Mouse (Mus musculus) embryonic facial prominence, embryonic 12.5 days (tissue): ENCODE measurements around the gene Ctnnb1. TPM values are rescaled to one million over a fixed set of nuclear protein-coding genes. Genes with fewer than 3 reads are reported as not detected.

Experiments used
- ATAC-seq: fragments of 200-750 bp; cut with Nextera tagmentation; 2 replicates; pipeline ENCODE4 v1.8.0; 2017; ENCODE audit not compliant: insufficient number of reproducible peaks, insufficient read depth, low FRiP score, low TSS enrichment
- H3K27ac ChIP-seq: fragments of 300-500 bp; sonication (generic); 2 replicates; pipeline ENCODE4 v1.5.1; 2016; ENCODE audit warnings: mild to moderate bottlenecking
- H3K27me3 ChIP-seq: fragments of 300-500 bp; sonication (generic); 2 replicates; pipeline ENCODE4 v1.6.1; 2016; ENCODE audit warnings: mild to moderate bottlenecking, moderate library complexity
- H3K36me3 ChIP-seq: fragments of 300-500 bp; sonication (generic); 2 replicates; pipeline ENCODE4 v1.6.1; 2016; ENCODE audit warnings: mild to moderate bottlenecking
- H3K4me1 ChIP-seq: fragments of 300-500 bp; sonication (generic); 2 replicates; pipeline ENCODE4 v1.6.1; 2016
- H3K4me2 ChIP-seq: fragments of 300-500 bp; sonication (generic); replicated peaks from 2 replicates; pipeline ENCODE4 v1.6.1; 2016; ENCODE audit warnings: mild to moderate bottlenecking, moderate library complexity
- H3K4me3 ChIP-seq: fragments of 300-500 bp; sonication (generic); 2 replicates; pipeline ENCODE4 v1.5.1; 2016; ENCODE audit warnings: mild to moderate bottlenecking
- H3K9ac ChIP-seq: fragments of 300-500 bp; sonication (generic); 2 replicates; pipeline ENCODE4 v1.6.1; 2016; ENCODE audit warnings: mild to moderate bottlenecking, moderate library complexity
- H3K9me3 ChIP-seq: fragments of 300-500 bp; sonication (generic); 2 replicates; pipeline ENCODE4 v1.6.1; 2016; ENCODE audit warnings: mild to moderate bottlenecking, moderate library complexity
- WGBS: fragments of 180-500 bp; shearing (Covaris S2); methylation state at CpG from one replicate; pipeline ENCODE4 v1.1.7; 2016; 5-methylcytosine and 5-hydroxymethylcytosine counted together
- polyA plus RNA-seq: library from polyadenylated mRNA; unstranded; fragments of >200 nt; fragmentation: Nextera tagmentation; extraction: Ambion mirVana; gene quantifications from 2 replicates; pipeline ENCODE4 v1.2.1, GENCODE M21; 2016

Gene Ctnnb1
- 777 and 801 TPM in 2 replicates for polyA plus RNA-seq

DNA sequence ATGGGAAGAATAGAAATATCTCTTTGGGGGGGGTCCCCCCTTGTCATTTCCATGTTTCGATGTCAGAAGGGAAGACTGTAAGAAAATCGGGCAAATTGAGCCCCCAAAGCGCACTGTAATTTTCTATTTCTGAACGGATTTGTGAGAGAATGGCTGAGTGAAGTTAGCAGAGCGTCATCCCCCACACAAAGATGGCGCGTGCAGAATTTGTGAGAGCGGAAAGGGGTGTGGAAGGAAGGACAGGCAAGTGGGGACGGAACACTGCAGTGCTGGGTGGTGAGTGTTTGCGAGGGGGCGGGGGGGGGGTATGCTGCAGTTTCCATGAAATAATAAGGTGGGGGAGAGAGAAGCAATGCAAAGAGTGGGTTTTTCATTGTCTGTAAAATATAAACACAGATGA lies at the start of gene Ctnnb1:
TSS of gene Ctnnb1 (plus strand) at position 136 of the 400 bp plus-strand sequence.
- 83% methylated on average over 11 of the region's 11 CpGs for WGBS
- no peak within 1 kb of the TSS for H3K9ac ChIP-seq
- H3K27ac ChIP-seq, result no peak within 1 kb of the TSS
- H3K4me3 ChIP-seq, result no peak within 1 kb of the TSS
- peaks cover 4% of the 10 kb centered on the region for H3K4me1 ChIP-seq
- no peak within 1 kb of the TSS for H3K4me2 ChIP-seq
- no peaks in the 10 kb centered on the region for H3K36me3 ChIP-seq
- no peak for ATAC-seq
- no peaks in the 10 kb centered on the region for H3K27me3 ChIP-seq
- no peaks in the 10 kb centered on the region for H3K9me3 ChIP-seq

DNA sequence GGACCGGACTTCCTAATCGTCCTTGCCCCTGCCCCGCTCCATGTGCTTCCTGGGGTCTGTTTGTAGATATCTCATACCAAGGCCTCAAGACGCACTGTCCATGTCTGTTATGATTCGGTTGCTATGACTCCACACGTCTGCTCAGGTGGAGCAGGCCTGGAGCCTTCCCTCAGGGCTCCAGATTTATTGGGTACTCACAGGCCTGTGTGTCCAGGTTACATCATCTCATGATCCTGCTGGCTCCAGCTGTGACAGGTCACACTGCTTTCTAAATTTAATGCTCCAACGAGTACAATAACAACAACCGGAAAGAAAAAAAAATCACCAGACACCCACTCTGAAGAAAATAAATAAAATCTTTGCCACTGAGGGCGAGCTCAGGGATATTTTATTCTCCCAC lies 48.7 kb upstream of the Ctnnb1 start:
- Histone ChIP-seq H3K27me3 (no peaks in the 10 kb centered on the region), H3K36me3 (no peaks in the 10 kb centered on the region), H3K4me2 (no peak overlapping the region), H3K27ac (no peak overlapping the region), H3K4me3 (no peak overlapping the region), H3K9ac (no peak overlapping the region), H3K4me1 (peaks cover 13% of the 10 kb centered on the region), H3K9me3 (peaks cover under 1% of the 10 kb centered on the region; the same call in 1 of the 2 replicates)
- WGBS, result 81% methylated on average over 9 of the region's 9 CpGs
- no peak for ATAC-seq

- Histone ChIP-seq H3K4me3 (no peak overlapping the region), H3K27me3 (no peaks in the 10 kb centered on the region), H3K4me2 (no peak overlapping the region), H3K4me1 (peaks cover 14% of the 10 kb centered on the region), H3K9ac (no peak overlapping the region), H3K9me3 (no peaks in the 10 kb centered on the region), H3K27ac (no peak overlapping the region), H3K36me3 (no peaks in the 10 kb centered on the region)
- 90% methylated on average over 15 of the region's 15 CpGs for WGBS
- no peak for ATAC-seq
Observed at GRCm38 (mm10) chr9:120881121-120881520, 47.9 kb upstream of the Ctnnb1 start.

- Histone ChIP-seq H3K4me3 (no peak overlapping the region), H3K27me3 (no peaks in the 10 kb centered on the region), H3K4me2 (no peak overlapping the region), H3K27ac (no peak overlapping the region), H3K36me3 (no peaks in the 10 kb centered on the region), H3K4me1 (peaks cover 14% of the 10 kb centered on the region), H3K9ac (no peak overlapping the region), H3K9me3 (no peaks in the 10 kb centered on the region)
- 68% methylated on average over 4 of the region's 4 CpGs for WGBS
- ATAC-seq, result no peak
Observed at GRCm38 (mm10) chr9:120881839-120882238, 47.2 kb upstream of the Ctnnb1 start.

- H3K4me3 ChIP-seq, result no peak overlapping the region
- no peaks in the 10 kb centered on the region for H3K9me3 ChIP-seq
- WGBS, result 46% methylated on average over 10 of the region's 10 CpGs
- H3K9ac ChIP-seq, result no peak overlapping the region
- H3K4me1 ChIP-seq, result peaks cover 14% of the 10 kb centered on the region
- ATAC-seq, result no peak
- no peaks in the 10 kb centered on the region for H3K27me3 ChIP-seq
- no peak overlapping the region for H3K4me2 ChIP-seq
- no peaks in the 10 kb centered on the region for H3K36me3 ChIP-seq
- peak overlapping the region; percentile 84; the same call in 1 of the 2 replicates for H3K27ac ChIP-seq
Observed at GRCm38 (mm10) chr9:120884726-120885125, 44.3 kb upstream of the Ctnnb1 start.

DNA sequence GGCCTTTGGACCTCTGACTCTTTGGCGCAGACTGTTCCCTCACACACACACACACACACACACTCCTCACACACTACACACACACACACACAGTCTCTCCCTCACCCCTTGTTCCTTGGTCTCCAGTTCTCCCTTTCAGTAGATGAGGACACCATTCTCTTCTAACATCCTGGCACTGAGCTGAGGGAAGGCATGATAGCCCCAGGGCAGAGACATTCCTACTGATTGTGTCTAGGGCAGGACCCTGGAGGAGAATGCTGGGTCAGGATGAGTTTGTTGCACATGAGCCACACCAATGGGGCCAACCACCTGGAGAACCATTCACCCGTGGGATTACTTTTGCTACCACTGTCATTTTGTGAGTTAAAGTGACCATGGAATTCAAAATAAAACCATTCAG lies 41.4 kb upstream of the Ctnnb1 start:
- peaks cover 14% of the 10 kb centered on the region for H3K4me1 ChIP-seq
- no peak for ATAC-seq
- no peak overlapping the region for H3K9ac ChIP-seq
- WGBS, result 87% methylated on average over 2 of the region's 2 CpGs
- no peaks in the 10 kb centered on the region for H3K36me3 ChIP-seq
- no peaks in the 10 kb centered on the region for H3K9me3 ChIP-seq
- H3K4me2 ChIP-seq, result no peak overlapping the region
- H3K27ac ChIP-seq, result no peak overlapping the region
- H3K4me3 ChIP-seq, result no peak overlapping the region
- H3K27me3 ChIP-seq, result no peaks in the 10 kb centered on the region

GRCm38 (mm10) chr9:120893435-120893834 lies 35.6 kb upstream of the Ctnnb1 start:
- Histone ChIP-seq H3K27me3 (no peaks in the 10 kb centered on the region), H3K36me3 (no peaks in the 10 kb centered on the region), H3K4me1 (no peaks in the 10 kb centered on the region), H3K9me3 (no peaks in the 10 kb centered on the region), H3K27ac (no peak overlapping the region), H3K9ac (no peak overlapping the region), H3K4me2 (no peak overlapping the region), H3K4me3 (no peak overlapping the region)
- no peak for ATAC-seq
- WGBS, result 93% methylated on average over 11 of the region's 11 CpGs

DNA sequence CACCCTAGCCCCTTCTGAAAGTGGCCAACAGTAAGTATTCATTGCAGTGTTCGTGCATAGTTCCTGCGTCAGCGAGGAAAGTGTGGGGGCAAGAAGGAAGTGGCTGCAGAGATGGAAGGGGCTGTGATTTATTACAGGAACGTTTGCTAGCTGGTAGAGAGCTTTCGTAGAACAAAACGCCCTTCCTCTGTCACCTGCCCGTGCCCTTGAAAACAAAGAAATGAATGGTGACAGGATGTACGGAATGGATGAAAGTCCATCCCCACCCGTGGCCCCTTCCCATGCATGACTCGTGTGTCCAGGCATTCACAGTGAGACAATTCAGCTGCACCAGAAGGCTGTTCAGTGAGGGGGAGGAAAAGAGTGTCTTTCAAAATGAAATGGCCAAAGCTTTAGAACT lies 35.0 kb upstream of the Ctnnb1 start:
- no peaks in the 10 kb centered on the region for H3K4me1 ChIP-seq
- H3K27ac ChIP-seq, result no peak overlapping the region
- no peaks in the 10 kb centered on the region for H3K27me3 ChIP-seq
- H3K4me3 ChIP-seq, result no peak overlapping the region
- WGBS, result 75% methylated on average over 10 of the region's 10 CpGs
- no peak overlapping the region for H3K4me2 ChIP-seq
- H3K9ac ChIP-seq, result no peak overlapping the region
- H3K36me3 ChIP-seq, result no peaks in the 10 kb centered on the region
- no peaks in the 10 kb centered on the region for H3K9me3 ChIP-seq
- no peak for ATAC-seq

DNA sequence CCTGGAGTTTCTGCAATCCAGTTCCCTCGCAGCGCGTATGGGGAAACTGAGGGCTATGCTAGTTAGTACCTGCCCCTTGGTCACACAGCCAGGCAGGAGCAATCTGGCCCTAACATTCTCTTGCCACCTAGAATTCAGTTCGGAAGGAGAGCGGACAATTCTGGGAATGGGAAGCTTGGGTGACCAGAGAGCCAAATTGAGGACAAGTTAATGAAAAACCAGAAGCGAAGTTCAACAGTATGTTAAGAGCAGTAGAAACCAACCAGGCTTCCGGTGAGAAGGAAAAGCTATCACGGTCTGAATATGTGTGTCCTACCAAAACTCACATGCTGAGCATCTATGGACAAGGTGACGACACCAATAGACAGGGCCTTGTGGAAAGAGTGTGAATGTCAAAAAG lies 34.6 kb upstream of the Ctnnb1 start:
- Histone ChIP-seq H3K36me3 (no peaks in the 10 kb centered on the region), H3K9ac (no peak overlapping the region), H3K27ac (no peak overlapping the region), H3K4me1 (no peaks in the 10 kb centered on the region), H3K4me3 (no peak overlapping the region), H3K4me2 (no peak overlapping the region), H3K9me3 (no peaks in the 10 kb centered on the region), H3K27me3 (no peaks in the 10 kb centered on the region)
- ATAC-seq, result no peak
- 96% methylated on average over 9 of the region's 9 CpGs for WGBS

DNA sequence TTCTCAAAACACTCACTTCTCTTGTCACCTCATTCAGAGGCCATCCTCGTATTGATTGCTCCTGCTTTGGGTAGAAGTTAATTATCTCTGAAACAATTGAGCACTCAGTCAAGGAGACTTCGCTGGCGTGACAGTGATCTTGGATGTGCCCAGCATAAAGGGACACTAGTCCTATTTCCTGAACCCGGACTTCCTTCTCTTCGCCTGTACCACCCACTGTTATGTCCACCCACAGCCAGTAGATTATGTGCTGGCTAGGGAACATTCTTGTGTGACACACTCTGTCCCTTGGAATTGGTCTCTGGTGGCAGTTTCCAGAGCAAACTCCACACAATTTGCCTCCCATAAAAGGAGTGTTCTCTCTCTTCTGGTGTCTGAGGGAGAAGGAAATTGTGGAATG lies 32.5 kb upstream of the Ctnnb1 start:
- ATAC-seq, result no peak
- Histone ChIP-seq H3K9me3 (no peaks in the 10 kb centered on the region), H3K27me3 (no peaks in the 10 kb centered on the region), H3K9ac (no peak overlapping the region), H3K4me2 (no peak overlapping the region), H3K4me3 (no peak overlapping the region), H3K27ac (no peak overlapping the region), H3K36me3 (no peaks in the 10 kb centered on the region), H3K4me1 (peaks cover 8% of the 10 kb centered on the region; the same call in 1 of the 2 replicates)
- WGBS, result 58% methylated on average over 5 of the region's 5 CpGs

DNA sequence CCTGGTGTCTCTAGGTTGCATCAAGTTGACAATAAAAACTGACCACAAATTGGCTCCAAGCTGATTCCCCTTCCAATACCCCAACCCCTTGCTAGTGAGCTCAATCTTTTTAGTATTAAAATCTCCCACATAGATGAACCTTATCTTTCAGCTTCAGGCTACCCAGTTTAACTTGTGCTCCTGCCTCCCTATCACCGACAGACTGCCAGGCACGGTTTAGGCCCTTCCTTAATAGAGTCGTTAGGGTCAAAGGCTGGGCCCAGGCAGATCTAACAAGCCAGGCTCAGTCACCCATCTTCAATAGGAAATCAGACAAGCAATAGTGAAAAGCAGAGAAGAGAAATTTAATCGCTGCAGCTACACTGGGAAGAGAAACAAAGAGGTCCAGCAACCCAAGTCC lies 31.7 kb upstream of the Ctnnb1 start:
- 69% methylated on average over 4 of the region's 4 CpGs for WGBS
- peaks cover 8% of the 10 kb centered on the region; the same call in 1 of the 2 replicates for H3K4me1 ChIP-seq
- no peaks in the 10 kb centered on the region for H3K27me3 ChIP-seq
- H3K4me3 ChIP-seq, result no peak overlapping the region
- no peaks in the 10 kb centered on the region for H3K9me3 ChIP-seq
- H3K27ac ChIP-seq, result no peak overlapping the region
- no peaks in the 10 kb centered on the region for H3K36me3 ChIP-seq
- H3K4me2 ChIP-seq, result no peak overlapping the region
- ATAC-seq, result no peak
- H3K9ac ChIP-seq, result no peak overlapping the region

DNA sequence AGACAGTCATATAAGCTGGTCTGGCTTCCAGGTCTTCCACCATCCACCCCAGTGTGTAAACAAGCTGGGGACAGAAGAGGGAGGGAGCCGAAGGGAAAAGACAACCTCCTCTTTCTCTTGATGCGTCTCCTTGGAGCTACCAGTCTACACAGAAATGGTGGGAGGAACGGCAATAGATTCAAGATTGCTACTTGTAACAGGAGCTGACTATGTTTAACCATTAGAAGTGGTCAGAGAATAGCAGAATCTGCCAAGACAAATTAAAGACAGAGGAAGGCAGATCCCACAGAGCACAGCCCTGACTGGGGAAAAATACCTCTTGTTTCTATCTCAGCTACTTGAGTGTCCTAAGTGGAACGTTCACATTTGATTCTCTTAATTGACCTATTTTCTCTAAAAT lies 29.2 kb upstream of the Ctnnb1 start:
- H3K9ac ChIP-seq, result no peak overlapping the region
- no peak overlapping the region for H3K4me2 ChIP-seq
- ATAC-seq, result no peak
- no peak overlapping the region for H3K27ac ChIP-seq
- no peaks in the 10 kb centered on the region for H3K9me3 ChIP-seq
- WGBS, result 35% methylated on average over 4 of the region's 4 CpGs
- no peaks in the 10 kb centered on the region for H3K27me3 ChIP-seq
- H3K4me1 ChIP-seq, result peaks cover 8% of the 10 kb centered on the region; the same call in 1 of the 2 replicates
- H3K4me3 ChIP-seq, result no peak overlapping the region
- H3K36me3 ChIP-seq, result no peaks in the 10 kb centered on the region
